Mouse (Mus musculus) lung, postnatal 0 days (tissue): ENCODE data around the gene Spata19.

ENCODE experiments used
- CTCF ChIP-seq: IDR thresholded peaks from 2 replicates; pipeline ENCODE4 v1.5.1; 2016; ENCODE audit warnings: antibody characterized with exemption, mild to moderate bottlenecking
- EP300 ChIP-seq: IDR thresholded peaks from 2 replicates; pipeline ENCODE4 v1.6.1; 2016; ENCODE audit warnings: antibody characterized with exemption, mild to moderate bottlenecking, control low read depth

GRCm38 (mm10) chr9:27437391-27438061 lies 40.9 kb downstream of the Spata19 start:
- no peak for TF ChIP-seq CTCF
- no peak for TF ChIP-seq EP300
